Mouse (Mus musculus) left cerebral cortex, adult 2 months (tissue): Measurements from ENCODE around the gene Rab4a. TPM values are rescaled to one million over a fixed set of nuclear protein-coding genes. Genes with fewer than 3 reads are reported as not detected.

Source experiments
- DNase-seq, 2 experiments: peaks; one replicate each; pipeline ENCODE4 v3.0.0; 2021 to 2022; ENCODE audit warnings: low spot score in 2 of 2, mixed read lengths in 1 of 2; ENCODE audit errors: extremely low spot score in 1 of 2
- H3K27ac ChIP-seq: fragments of 200-600 bp; 2 replicates; pipeline ENCODE4 v1.8.1; 2022
- H3K4me3 ChIP-seq: fragments of 200-600 bp; 2 replicates; pipeline ENCODE4 v1.8.1; 2022
- CTCF ChIP-seq: fragments of 200-600 bp; IDR thresholded peaks from 2 replicates; pipeline ENCODE4 v1.8.1; 2022; ENCODE audit warnings: antibody characterized with exemption, mild to moderate bottlenecking, moderate library complexity
- intact Hi-C: fragments of 180-260 bp; cut with DNase I; formaldehyde crosslinking; loops from one replicate; pipeline ENCODE4 v1.15.1; 2025
- total RNA-seq, 2 experiments: library from RNA; stranded (reverse); gene quantifications; 2 replicates each; pipeline ENCODE4 v1.2.3; 2021

The Rab4a gene
- total RNA-seq, 2 experiments from 2014 or later = 39.8 to 48.9 TPM

- DNase-seq = no peak
- intact Hi-C loops = loop anchor here (2.0 kb wide), 2 partner anchors 18 to 20 kb away; no protein-coding TSS in a partner anchor
- H3K4me3 ChIP-seq = peak overlapping the region; percentile 74
- no peak; the same call in 1 of the 2 replicates for TF ChIP-seq CTCF
- peak overlapping the region; percentile 97 for H3K27ac ChIP-seq
Measured at GRCm38 (mm10) chr8:123858574-123858940, 52.8 kb downstream of the Rab4a start.

GRCm38 (mm10) chr8:123858941-123859647 lies 53.3 kb downstream of the Rab4a start:
- intact Hi-C loops = loop anchor here (2.0 kb wide), 2 partner anchors 18 to 20 kb away; no protein-coding TSS in a partner anchor
- peak overlapping the region; percentile 97 for H3K27ac ChIP-seq
- peak; percentile 91 to 92 for DNase-seq

GRCm38 (mm10) chr8:123859648-123860259 lies 54.0 kb downstream of the Rab4a start, which contains the start of gene Ccsap:
Gene Ccsap (minus strand): TSS chr8:123860209.
- no peak; the same call in none of the 2 replicates for TF ChIP-seq CTCF
- Histone ChIP-seq H3K27ac (peak within 1 kb of the TSS; percentile 97), H3K4me3 (peak within 1 kb of the TSS; percentile 74)
- DNase-seq = peak; percentile 71 to 72
- intact Hi-C loops = loop anchor here (2.0 kb wide), 2 partner anchors 19 kb away; no protein-coding TSS in a partner anchor

More at GRCm38 (mm10) chr8:123858941-123859647, 53.3 kb downstream of the Rab4a start:
- peak overlapping the region; percentile 74 for H3K4me3 ChIP-seq
- peak; percentile 22 for TF ChIP-seq CTCF

- peak overlapping the region; percentile 97 for H3K27ac ChIP-seq
- intact Hi-C loops = no loop called here
Measured at GRCm38 (mm10) chr8:123860386-123860785, 54.6 kb downstream of the Rab4a start.

GRCm38 (mm10) chr8:123865786-123866185 lies 60.0 kb downstream of the Rab4a start:
- TF ChIP-seq CTCF = no peak
- no peak overlapping the region for H3K4me3 ChIP-seq
- DNase-seq = no peak
- intact Hi-C loops = no loop called here
- H3K27ac ChIP-seq = no peak overlapping the region

More at GRCm38 (mm10) chr8:123860386-123860785, 54.6 kb downstream of the Rab4a start:
- peak overlapping the region; percentile 74 for H3K4me3 ChIP-seq
- no peak for TF ChIP-seq CTCF
- DNase-seq = no peak

GRCm38 (mm10) chr8:123866971-123867370 lies 61.2 kb downstream of the Rab4a start:
- Histone ChIP-seq H3K27ac (no peak overlapping the region), H3K4me3 (no peak overlapping the region)
- TF ChIP-seq CTCF = no peak
- DNase-seq = no peak
- intact Hi-C loops = no loop called here

- H3K27ac ChIP-seq = peak overlapping the region; percentile 28; the same call in 1 of the 2 replicates
- intact Hi-C loops = no loop called here
- no peak for TF ChIP-seq CTCF
- H3K4me3 ChIP-seq = no peak overlapping the region
- DNase-seq = no peak
Measured at GRCm38 (mm10) chr8:123872048-123872447, 66.3 kb downstream of the Rab4a start.

- Histone ChIP-seq H3K27ac (peak overlapping the region; percentile 36; the same call in 1 of the 2 replicates), H3K4me3 (no peak overlapping the region)
- TF ChIP-seq CTCF = no peak
- no peak for DNase-seq
- intact Hi-C loops = no loop called here
Measured at GRCm38 (mm10) chr8:123873364-123873763, 67.6 kb downstream of the Rab4a start.

- DNase-seq = peak in 1 of 2 experiments; percentile 57
- no peak for TF ChIP-seq CTCF
- no peak overlapping the region for H3K4me3 ChIP-seq
- H3K27ac ChIP-seq = peak overlapping the region; percentile 95
- intact Hi-C loops = no loop called here
Measured at GRCm38 (mm10) chr8:123874324-123874723, 68.5 kb downstream of the Rab4a start.

GRCm38 (mm10) chr8:123877865-123878264 lies 72.1 kb downstream of the Rab4a start:
- intact Hi-C loops = loop anchor here (2.0 kb wide), 1 partner anchor 19 kb away; no protein-coding TSS in a partner anchor
- no peak for TF ChIP-seq CTCF
- H3K4me3 ChIP-seq = no peak overlapping the region
- peak overlapping the region; percentile 78 for H3K27ac ChIP-seq
- DNase-seq = no peak

- no peak for TF ChIP-seq CTCF
- Histone ChIP-seq H3K4me3 (no peak overlapping the region), H3K27ac (peak overlapping the region; percentile 98)
- intact Hi-C loops = loop anchor here (2.0 to 10.0 kb wide), 2 partner anchors 39 to 155 kb away; no protein-coding TSS in a partner anchor
- DNase-seq = peak; percentile 65 to 69
Measured at GRCm38 (mm10) chr8:123880271-123880670, 74.5 kb downstream of the Rab4a start.

- Histone ChIP-seq H3K27ac (peak overlapping the region; percentile 98), H3K4me3 (no peak overlapping the region)
- intact Hi-C loops = loop anchor here (2.0 to 10.0 kb wide), 2 partner anchors 40 to 156 kb away; no protein-coding TSS in a partner anchor
- peak; percentile 5; the same call in 1 of the 2 replicates for TF ChIP-seq CTCF
- no peak for DNase-seq
Measured at GRCm38 (mm10) chr8:123880821-123881350, 75.1 kb downstream of the Rab4a start.
